Mouse (Mus musculus) heart, embryonic 12.5 days (tissue): ENCODE measurements at regions not wholly inside any gene's neighbourhood (a gene's known extent, or its start where the extent isn't known, plus 50 kb on each side); places are given as distances from the start of the nearest gene placed in this dataset.
A peak's percentile ranks its signal among the peaks of the same experiment; 100 is the strongest.

ENCODE experiments used
- ATAC-seq: fragments of 200-750 bp; cut with Nextera tagmentation; 2 replicates; pipeline ENCODE4 v1.8.0; 2017; ENCODE audit warnings: moderate TSS enrichment, moderate library complexity; ENCODE audit not compliant: insufficient number of reproducible peaks, low FRiP score
- H3K27ac ChIP-seq: fragments of 300-500 bp; sonication (generic); 2 replicates; pipeline ENCODE4 v1.5.1; 2016; ENCODE audit warnings: mild to moderate bottlenecking, moderate library complexity; ENCODE audit not compliant: poor library complexity, severe bottlenecking
- H3K27me3 ChIP-seq: fragments of 300-500 bp; sonication (generic); replicated peaks from 2 replicates; pipeline ENCODE4 v1.6.1; 2016; ENCODE audit warnings: mild to moderate bottlenecking, moderate library complexity
- H3K36me3 ChIP-seq: fragments of 300-500 bp; sonication (generic); 2 replicates; pipeline ENCODE4 v1.6.1; 2016; ENCODE audit warnings: mild to moderate bottlenecking, moderate library complexity
- H3K4me1 ChIP-seq: fragments of 300-500 bp; sonication (generic); replicated peaks from 2 replicates; pipeline ENCODE4 v1.6.1; 2016; ENCODE audit warnings: mild to moderate bottlenecking
- H3K4me2 ChIP-seq: fragments of 300-500 bp; sonication (generic); 2 replicates; pipeline ENCODE4 v1.6.1; 2016; ENCODE audit warnings: mild to moderate bottlenecking, moderate library complexity
- H3K4me3 ChIP-seq: fragments of 300-500 bp; sonication (generic); 2 replicates; pipeline ENCODE4 v1.5.1; 2016; ENCODE audit warnings: mild to moderate bottlenecking
- H3K9ac ChIP-seq: fragments of 300-500 bp; sonication (generic); 2 replicates; pipeline ENCODE4 v1.6.1; 2016; ENCODE audit warnings: mild to moderate bottlenecking, moderate library complexity
- H3K9me3 ChIP-seq: fragments of 300-500 bp; sonication (generic); replicated peaks from 2 replicates; pipeline ENCODE4 v1.6.1; 2016; ENCODE audit warnings: mild to moderate bottlenecking, moderate library complexity
- WGBS: fragments of 180-500 bp; shearing (Covaris S2); methylation state at CpG from one replicate; pipeline ENCODE4 v1.1.7; 2016; 5-methylcytosine and 5-hydroxymethylcytosine counted together

DNA sequence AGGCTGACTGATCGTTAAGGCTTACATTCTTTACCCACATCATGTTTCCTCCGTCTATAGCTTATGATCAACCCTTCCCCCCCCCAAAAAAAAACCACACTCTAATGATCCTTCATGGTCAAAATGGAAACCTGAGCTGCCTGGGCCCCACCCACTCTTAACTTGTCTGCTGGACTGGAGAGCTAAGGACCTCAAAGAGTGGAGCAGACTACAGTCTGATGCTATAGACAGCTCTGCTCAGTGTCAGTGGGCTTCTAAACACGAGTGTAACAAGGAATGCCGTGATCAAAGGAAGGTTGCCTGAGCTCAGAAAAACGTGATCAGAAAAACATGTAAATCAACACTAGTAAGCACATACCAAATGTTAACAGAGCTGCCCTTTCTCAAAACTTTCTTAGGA, 324.7 kb downstream of the Xpnpep1 start:
- H3K27ac ChIP-seq: no peak overlapping the region
- no peak overlapping the region for H3K9ac ChIP-seq
- H3K27me3 ChIP-seq: no peaks in the 10 kb centered on the region
- no peak overlapping the region for H3K4me3 ChIP-seq
- H3K4me1 ChIP-seq: no peaks in the 10 kb centered on the region
- no peak overlapping the region for H3K4me2 ChIP-seq
- no peaks in the 10 kb centered on the region for H3K9me3 ChIP-seq
- no peaks in the 10 kb centered on the region for H3K36me3 ChIP-seq
- no peak for ATAC-seq
- 46% methylated on average over 5 of the region's 5 CpGs for WGBS

DNA sequence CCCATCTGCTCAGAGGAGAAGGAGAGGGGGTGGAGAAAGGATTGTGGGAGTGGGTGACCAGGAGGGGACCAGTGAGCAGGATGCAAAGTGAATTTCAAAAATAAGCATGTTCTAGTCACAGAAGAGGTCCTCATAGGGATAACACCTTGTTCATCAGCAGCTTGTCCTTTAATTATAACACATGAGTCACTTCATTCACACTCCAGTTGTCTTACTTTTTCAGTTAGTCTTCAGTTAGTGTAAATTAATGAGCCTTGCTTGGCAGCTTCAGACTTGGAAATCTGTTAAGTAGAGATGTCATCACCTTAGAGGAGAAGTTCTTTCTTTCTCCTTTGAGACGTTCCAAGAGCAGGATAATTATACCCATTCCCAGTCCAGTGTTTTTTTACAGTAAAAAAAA, 332.3 kb downstream of the Xpnpep1 start:
- ATAC-seq: no peak
- Histone ChIP-seq H3K9me3 (no peaks in the 10 kb centered on the region), H3K27ac (no peak overlapping the region), H3K4me3 (no peak overlapping the region), H3K9ac (no peak overlapping the region), H3K4me2 (no peak overlapping the region), H3K4me1 (no peaks in the 10 kb centered on the region), H3K27me3 (no peaks in the 10 kb centered on the region), H3K36me3 (no peaks in the 10 kb centered on the region)
- 43% methylated on average over 1 of the region's 1 CpGs for WGBS

DNA sequence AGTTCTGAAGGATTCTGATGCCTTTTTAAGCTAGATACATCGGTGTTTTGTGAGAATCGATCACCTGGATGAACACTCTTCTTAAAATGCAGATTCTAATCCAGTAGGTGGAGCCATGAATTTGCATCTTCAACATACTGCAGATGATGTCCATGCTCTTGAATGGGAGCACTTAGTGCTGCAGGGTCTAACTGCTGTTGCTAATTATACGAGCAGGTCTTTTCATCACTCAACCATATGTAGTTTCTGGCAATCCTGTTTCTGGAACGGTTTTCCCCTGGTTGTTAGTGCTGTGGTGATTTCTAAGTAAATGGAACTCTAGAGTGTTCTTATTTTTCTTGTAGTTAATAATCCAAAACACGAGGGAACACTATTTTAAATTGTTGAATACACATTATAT, 379.0 kb downstream of the Xpnpep1 start:
- no peak overlapping the region for H3K4me2 ChIP-seq
- H3K9me3 ChIP-seq: no peaks in the 10 kb centered on the region
- no peak overlapping the region for H3K9ac ChIP-seq
- 66% methylated on average over 5 of the region's 5 CpGs for WGBS
- no peaks in the 10 kb centered on the region for H3K27me3 ChIP-seq
- no peaks in the 10 kb centered on the region for H3K36me3 ChIP-seq
- no peaks in the 10 kb centered on the region for H3K4me1 ChIP-seq
- no peak for ATAC-seq
- no peak overlapping the region for H3K27ac ChIP-seq
- H3K4me3 ChIP-seq: no peak overlapping the region

DNA sequence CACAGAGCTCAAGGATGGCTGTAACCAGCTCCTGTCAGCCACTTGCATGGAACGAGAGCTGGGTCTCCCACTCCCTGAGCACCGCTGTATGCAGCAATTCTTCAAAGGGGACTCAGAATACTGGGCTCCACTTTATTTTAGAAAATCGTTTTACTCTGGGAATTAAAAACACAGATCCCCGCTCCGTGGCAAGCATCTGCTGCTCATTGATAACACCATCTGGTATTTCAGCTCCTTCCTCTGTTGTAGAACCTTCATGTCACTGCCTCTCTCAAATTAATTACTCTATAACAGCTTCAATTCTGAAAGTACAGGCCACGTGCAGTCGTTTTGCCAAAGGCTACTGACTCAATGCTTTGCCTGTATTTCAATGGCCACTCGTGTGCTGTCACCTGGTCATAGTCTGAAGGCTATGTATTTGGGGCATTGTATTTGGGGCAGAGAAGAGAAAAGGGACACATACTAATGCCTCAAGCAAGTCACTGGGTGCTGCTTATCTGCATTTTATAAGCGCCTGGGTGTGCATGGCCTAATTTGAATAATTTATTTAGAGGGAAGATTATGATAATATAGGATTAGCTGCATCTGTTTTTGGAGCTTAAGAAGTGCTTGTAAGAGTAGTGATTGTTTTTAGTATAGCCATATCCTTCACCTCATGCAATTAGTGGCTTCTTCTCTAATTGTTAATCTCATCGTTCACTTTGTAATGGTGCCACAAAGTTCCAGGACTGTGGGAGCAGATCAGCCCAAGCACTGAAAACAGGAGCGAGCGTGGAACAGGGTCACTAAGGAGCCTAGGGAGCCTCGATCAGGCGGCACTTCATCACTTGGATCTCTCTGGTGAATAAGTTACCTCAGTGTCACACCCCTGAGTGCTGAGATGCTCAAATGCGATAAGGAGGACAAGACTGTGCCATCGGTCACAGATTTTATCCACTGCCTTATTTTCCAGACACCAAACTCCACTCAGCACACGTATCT, 383.3 kb downstream of the Ins1 start:
- Histone ChIP-seq H3K9me3 (no peaks in the 10 kb centered on the region), H3K27me3 (no peaks in the 10 kb centered on the region), H3K4me3 (no peak overlapping the region), H3K9ac (no peak overlapping the region), H3K4me1 (no peaks in the 10 kb centered on the region), H3K27ac (no peak overlapping the region), H3K4me2 (no peak overlapping the region), H3K36me3 (no peaks in the 10 kb centered on the region)
- WGBS: 67% methylated on average over 17 of the region's 17 CpGs
- no peak for ATAC-seq

DNA sequence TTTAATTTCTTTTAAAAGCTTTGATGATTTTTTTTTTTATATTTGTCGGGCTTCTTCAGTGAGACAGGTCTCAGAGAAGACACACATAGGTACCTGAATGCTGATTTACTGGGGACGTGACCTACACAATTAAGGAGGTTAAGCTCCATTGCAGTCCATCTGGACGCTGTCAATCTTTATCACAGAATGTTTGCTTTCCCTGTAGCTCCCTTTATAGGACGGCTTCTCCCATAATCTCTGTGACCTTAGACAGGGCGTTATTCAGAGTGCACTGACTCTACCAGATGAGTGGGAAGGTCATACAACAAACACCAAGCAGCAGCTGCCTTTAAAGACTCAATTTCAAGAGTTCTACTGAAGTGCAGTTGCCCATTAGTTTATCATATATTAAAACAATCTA, 376.1 kb downstream of the Ins1 start:
- no peak overlapping the region for H3K9ac ChIP-seq
- 37% methylated on average over 5 of the region's 5 CpGs for WGBS
- no peak for ATAC-seq
- no peaks in the 10 kb centered on the region for H3K27me3 ChIP-seq
- H3K4me3 ChIP-seq: no peak overlapping the region
- H3K4me2 ChIP-seq: no peak overlapping the region
- no peaks in the 10 kb centered on the region for H3K36me3 ChIP-seq
- H3K27ac ChIP-seq: no peak overlapping the region
- no peaks in the 10 kb centered on the region for H3K9me3 ChIP-seq
- no peaks in the 10 kb centered on the region for H3K4me1 ChIP-seq

DNA sequence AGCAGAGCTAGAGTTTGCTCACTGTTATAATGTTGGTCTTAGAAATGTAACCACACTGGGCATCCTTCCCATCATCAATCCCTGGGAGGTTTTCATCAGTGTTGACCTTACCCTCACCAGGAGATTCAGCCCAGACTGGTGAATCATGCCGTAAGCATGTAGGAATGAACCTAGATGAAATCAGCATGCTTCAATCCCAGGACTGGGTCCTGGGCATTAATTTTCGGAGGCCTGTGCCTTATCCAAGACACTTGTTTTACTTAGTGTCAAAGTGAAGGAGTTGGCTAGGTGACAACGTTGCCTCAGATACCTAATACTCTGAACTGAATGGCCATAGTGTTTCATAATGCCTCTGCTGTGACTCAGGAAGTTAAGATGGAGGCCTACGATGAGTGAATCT, 368.4 kb downstream of the Ins1 start:
- peak; percentile 39; the same call in 1 of the 2 replicates for ATAC-seq
- H3K27ac ChIP-seq: no peak overlapping the region
- H3K4me2 ChIP-seq: no peak overlapping the region
- 0 out of 2 replicates have a peak, but pooled peaks cover 2% of the 10 kb centered on the region for H3K4me1 ChIP-seq
- no peak overlapping the region for H3K9ac ChIP-seq
- no peak overlapping the region for H3K4me3 ChIP-seq
- H3K9me3 ChIP-seq: no peaks in the 10 kb centered on the region
- 54% methylated on average over 4 of the region's 4 CpGs for WGBS
- no peaks in the 10 kb centered on the region for H3K27me3 ChIP-seq
- no peaks in the 10 kb centered on the region for H3K36me3 ChIP-seq

DNA sequence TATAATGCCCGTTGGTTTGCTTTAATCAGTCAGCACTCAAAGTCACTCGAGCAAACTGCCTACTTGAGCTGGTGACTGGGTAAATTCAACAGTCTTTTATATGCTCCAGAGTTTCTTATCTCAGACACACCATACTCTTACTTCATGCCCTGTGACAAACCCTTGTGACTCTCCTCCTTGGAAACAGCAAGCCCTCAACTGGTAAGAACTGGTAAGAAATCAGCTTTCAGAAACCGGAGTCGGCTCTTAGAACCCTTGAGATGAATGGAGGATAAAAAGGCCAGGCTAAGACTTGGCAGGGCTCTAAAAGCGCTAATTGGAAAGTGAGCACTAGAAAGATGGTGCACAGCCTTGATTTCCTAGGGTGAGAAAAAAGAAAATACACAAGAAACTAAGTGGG, 360.2 kb downstream of the Ins1 start:
- Histone ChIP-seq H3K36me3 (no peaks in the 10 kb centered on the region), H3K4me2 (no peak overlapping the region), H3K4me1 (no peaks in the 10 kb centered on the region), H3K9ac (no peak overlapping the region), H3K27me3 (no peaks in the 10 kb centered on the region), H3K9me3 (no peaks in the 10 kb centered on the region), H3K4me3 (no peak overlapping the region), H3K27ac (no peak overlapping the region)
- 48% methylated on average over 5 of the region's 5 CpGs for WGBS
- ATAC-seq: no peak

DNA sequence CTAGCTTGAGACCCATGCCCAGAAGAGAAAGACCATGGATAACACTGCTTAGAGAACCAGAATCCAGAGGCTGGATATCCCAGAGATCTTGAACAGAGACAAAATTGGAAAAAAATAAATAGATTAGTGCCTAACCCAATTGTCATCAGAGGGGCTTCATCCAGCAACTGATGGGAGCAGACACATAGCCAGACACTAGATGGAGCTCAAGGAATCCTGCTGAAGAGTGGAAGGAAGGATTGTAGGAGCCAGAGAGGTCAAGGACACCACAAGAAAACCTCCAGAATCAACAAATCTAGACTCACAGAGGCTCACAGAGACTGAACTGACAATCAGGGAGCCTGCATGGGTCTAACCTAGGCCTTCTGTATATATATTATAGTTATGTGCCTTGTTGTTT, 359.4 kb downstream of the Ins1 start:
- no peak overlapping the region for H3K9ac ChIP-seq
- no peak overlapping the region for H3K4me3 ChIP-seq
- no peak overlapping the region for H3K4me2 ChIP-seq
- no peak for ATAC-seq
- H3K4me1 ChIP-seq: no peaks in the 10 kb centered on the region
- H3K9me3 ChIP-seq: no peaks in the 10 kb centered on the region
- no peaks in the 10 kb centered on the region for H3K27me3 ChIP-seq
- no peaks in the 10 kb centered on the region for H3K36me3 ChIP-seq
- H3K27ac ChIP-seq: no peak overlapping the region

DNA sequence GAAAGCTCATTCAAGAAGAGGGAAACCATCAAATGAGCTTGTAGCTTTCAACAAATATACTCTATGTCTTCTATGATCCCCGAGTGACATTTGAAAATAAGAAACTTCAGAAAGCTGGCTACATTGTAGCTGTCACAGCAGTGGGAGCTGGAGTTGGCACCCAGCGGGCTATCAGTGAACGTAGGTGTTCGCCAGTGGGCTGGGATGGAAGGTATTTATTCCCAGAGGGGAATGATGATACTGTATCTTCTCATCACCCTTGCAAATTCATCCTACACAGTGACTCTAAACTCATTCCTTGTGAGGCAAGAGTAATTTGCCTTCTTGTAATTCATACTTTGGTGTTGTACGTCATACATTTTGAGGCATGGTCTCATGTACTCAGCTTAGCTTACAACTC, 349.3 kb downstream of the Ins1 start:
- Histone ChIP-seq H3K4me3 (no peak overlapping the region), H3K4me2 (no peak overlapping the region), H3K36me3 (no peaks in the 10 kb centered on the region), H3K4me1 (no peaks in the 10 kb centered on the region), H3K27ac (no peak overlapping the region), H3K27me3 (no peaks in the 10 kb centered on the region), H3K9ac (no peak overlapping the region), H3K9me3 (no peaks in the 10 kb centered on the region)
- WGBS: 82% methylated on average over 5 of the region's 5 CpGs
- no peak for ATAC-seq

DNA sequence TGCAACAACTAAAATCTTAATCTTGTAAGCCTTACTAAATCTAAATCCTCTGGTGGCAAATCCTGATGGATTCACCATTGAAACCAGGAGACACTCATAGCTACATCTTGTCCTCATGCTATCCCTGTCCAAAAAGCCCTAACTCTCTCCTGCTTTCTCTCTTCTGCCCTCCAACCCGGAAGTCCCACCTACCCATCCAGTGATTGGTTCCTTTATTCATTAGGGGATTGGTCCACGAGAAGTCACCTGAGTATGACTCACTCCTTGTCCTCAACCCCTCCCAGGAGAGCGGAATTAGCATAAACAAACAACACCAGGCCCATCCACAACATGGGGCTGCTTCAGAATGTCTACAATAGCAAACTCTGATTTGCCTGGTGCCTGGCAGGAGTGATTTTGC, 342.8 kb downstream of the Ins1 start:
- Histone ChIP-seq H3K27me3 (no peaks in the 10 kb centered on the region), H3K9ac (no peak overlapping the region), H3K9me3 (no peaks in the 10 kb centered on the region), H3K27ac (no peak overlapping the region), H3K4me2 (no peak overlapping the region), H3K4me3 (no peak overlapping the region), H3K4me1 (no peaks in the 10 kb centered on the region), H3K36me3 (no peaks in the 10 kb centered on the region)
- 56% methylated on average over 3 of the region's 3 CpGs for WGBS
- no peak for ATAC-seq

DNA sequence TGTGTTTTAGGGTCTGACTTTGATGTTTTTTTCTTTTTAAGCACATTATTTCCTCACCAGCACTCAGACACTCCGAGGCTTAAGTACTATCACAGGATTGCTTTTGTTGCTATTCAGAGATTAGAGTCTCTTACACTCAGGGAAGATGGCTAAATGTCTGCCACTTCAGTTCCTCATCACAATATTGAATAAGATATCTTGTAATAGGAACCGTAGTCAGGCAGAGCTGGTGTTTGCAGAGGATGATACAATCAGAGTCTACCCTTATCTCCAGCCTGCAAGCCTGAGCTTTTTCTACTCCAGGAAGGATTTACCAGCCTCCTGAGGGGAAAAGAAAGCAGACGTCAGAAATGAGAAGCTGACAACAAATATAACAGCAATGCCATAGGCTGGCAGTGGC, 336.3 kb downstream of the Ins1 start:
- Histone ChIP-seq H3K36me3 (no peaks in the 10 kb centered on the region), H3K27ac (no peak overlapping the region), H3K9me3 (no peaks in the 10 kb centered on the region), H3K4me2 (no peak overlapping the region), H3K9ac (no peak overlapping the region), H3K4me3 (no peak overlapping the region), H3K27me3 (no peaks in the 10 kb centered on the region), H3K4me1 (no peaks in the 10 kb centered on the region; the same call in 1 of the 2 replicates)
- 2% methylated on average over 3 of the region's 3 CpGs for WGBS
- no peak for ATAC-seq

DNA sequence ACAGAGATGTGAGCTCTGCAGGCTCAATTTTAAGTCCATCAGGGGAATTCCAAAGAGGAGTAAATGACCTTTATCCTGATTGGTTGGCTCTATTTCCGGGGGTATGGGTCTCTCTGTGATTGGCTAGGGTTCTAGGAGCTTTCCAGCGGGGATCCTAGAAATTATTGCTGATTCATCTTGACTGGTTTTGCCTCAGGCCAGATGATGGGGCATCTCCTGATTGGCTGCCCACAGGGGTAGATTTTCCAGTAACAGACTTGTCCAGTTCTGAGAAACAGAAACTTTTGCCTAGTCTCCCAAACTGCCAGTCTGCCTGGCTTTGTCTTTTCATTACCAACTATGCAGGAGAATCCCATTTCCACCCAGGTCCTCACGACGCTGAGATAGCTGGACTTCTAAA, 301.3 kb downstream of the Ins1 start:
- ATAC-seq: no peak
- no peaks in the 10 kb centered on the region for H3K36me3 ChIP-seq
- WGBS: 74% methylated on average over 4 of the region's 4 CpGs
- H3K4me1 ChIP-seq: no peaks in the 10 kb centered on the region
- H3K27ac ChIP-seq: no peak overlapping the region
- no peak overlapping the region for H3K4me2 ChIP-seq
- no peaks in the 10 kb centered on the region for H3K9me3 ChIP-seq
- H3K27me3 ChIP-seq: no peaks in the 10 kb centered on the region
- no peak overlapping the region for H3K4me3 ChIP-seq
- no peak overlapping the region for H3K9ac ChIP-seq
